Mouse (Mus musculus): Measurements from ENCODE around the gene Amdhd1. TPM values are rescaled to one million over a fixed set of nuclear protein-coding genes. Genes with fewer than 3 reads are reported as not detected.

Amdhd1 gene
- polyA plus RNA-seq, 2 experiments = 0.16 to 0.17 TPM

GRCm38 (mm10) chr10:93484511-93484910 is 55.3 kb downstream of the Amdhd1 start:
- H3K4me1 ChIP-seq (ENCODE audit: control insufficient read depth, insufficient read depth, low read length) = no peaks in the 10 kb centered on the region
- peaks cover 57% of the 10 kb centered on the region for H3K36me3 ChIP-seq (ENCODE audit: control insufficient read depth, insufficient read depth, low read length)
- 90% methylated on average over 8 of the region's 8 CpGs for WGBS
- no peak for TF ChIP-seq POLR2A (IDR thresholded peaks at IDR 0.05; ENCODE audit: borderline replicate concordance, extremely low read depth, insufficient read depth, insufficient read length)
- no peak for ATAC-seq (ENCODE audit: low FRiP score, low read depth)
- no peak overlapping the region for H3K4me2 ChIP-seq (replicated peaks; ENCODE audit: low read depth, low read length, severe bottlenecking)
- DNase-seq (ENCODE audit: low spot score) = no peak
- no peak overlapping the region for H3K4me3 ChIP-seq (replicated peaks; ENCODE audit: low read length)
- H3K9ac ChIP-seq (ENCODE audit: low read depth, low read length, severe bottlenecking) = no peak overlapping the region
- H3K9me3 ChIP-seq (ENCODE audit: control insufficient read depth, low read length) = no peaks in the 10 kb centered on the region
- no peaks in the 10 kb centered on the region for H3K27me3 ChIP-seq (ENCODE audit: control insufficient read depth, insufficient read depth, low read length)
- no peak overlapping the region for H3K27ac ChIP-seq (replicated peaks; ENCODE audit: low read depth, low read length)

Other genes with a start within 250 kb of the Amdhd1 start
- gene Elk3, start 228.9 kb downstream of the Amdhd1 start, polyA plus RNA-seq (2012; rRNA removed) = 60.9 and 78.2 TPM in 2 replicates
- gene Elk3, start 228.9 kb downstream of the Amdhd1 start, polyA plus RNA-seq (2014; fragmentation: Nextera tagmentation; extraction: Ambion mirVana) = 42.4 and 44.5 TPM in 2 replicates
- 136 and 156 TPM in 2 replicates for gene Lta4h, start 86.6 kb downstream of the Amdhd1 start, polyA plus RNA-seq (2012; rRNA removed)
- 193 and 198 TPM in 2 replicates for gene Lta4h, start 86.6 kb downstream of the Amdhd1 start, polyA plus RNA-seq (2014; fragmentation: Nextera tagmentation; extraction: Ambion mirVana)
- gene Hal, start 51.3 kb downstream of the Amdhd1 start, polyA plus RNA-seq (2012; rRNA removed) = 0.03 and 0.09 TPM in 2 replicates
- 0.15 and 0.17 TPM in 2 replicates for gene Hal, start 51.3 kb downstream of the Amdhd1 start, polyA plus RNA-seq (2014; fragmentation: Nextera tagmentation; extraction: Ambion mirVana)
- gene Ccdc38, start 599 bp upstream of the Amdhd1 start, polyA plus RNA-seq (2012; rRNA removed) = 0.01 and 0.03 TPM in 2 replicates
- gene Ccdc38, start 599 bp upstream of the Amdhd1 start, polyA plus RNA-seq (2014; fragmentation: Nextera tagmentation; extraction: Ambion mirVana) = 0.35 and 0.39 TPM in 2 replicates
- gene Snrpf, start 49.7 kb upstream of the Amdhd1 start, polyA plus RNA-seq (2012; rRNA removed) = 145 and 181 TPM in 2 replicates
- gene Snrpf, start 49.7 kb upstream of the Amdhd1 start, polyA plus RNA-seq (2014; fragmentation: Nextera tagmentation; extraction: Ambion mirVana) = 125 and 129 TPM in 2 replicates
- gene Ntn4, start 100.6 kb upstream of the Amdhd1 start, polyA plus RNA-seq (2012; rRNA removed) = 3.6 and 4.0 TPM in 2 replicates
- gene Ntn4, start 100.6 kb upstream of the Amdhd1 start, polyA plus RNA-seq (2014; fragmentation: Nextera tagmentation; extraction: Ambion mirVana) = 1.3 and 1.4 TPM in 2 replicates